8 mouse cellular contexts compared by ENCODE assay signal in genomic region chr4:40948160-40948708, GRCm38 (mm10). TPM values are rescaled to one million over a fixed set of nuclear protein-coding genes. Genes with fewer than 3 reads are reported as not detected.
DNase-seq lines count a peak whose midpoint lies in the region; ATAC-seq and TF ChIP-seq lines count a peak whose summit lies in the region.

TSS of gene Bag1 (minus strand) at chr4:40948294.
TSS of gene Chmp5 (plus strand) at chr4:40948407.

- DNase-seq in 3T3-L1 (ENCODE audit: low read depth, low spot score): peak; percentile 98
- DNase-seq in adrenal gland, postnatal 4 days (ENCODE audit: low spot score in 2 of 2): peak; percentile 93 to 98
- DNase-seq in embryonic facial prominence, embryonic 14.5 days (ENCODE audit: low spot score): peak; percentile 99
- peak; percentile 99 for DNase-seq in heart, adult 2 months
- peak; percentile 99 to 100 for DNase-seq in kidney, adult 8-10 months
- DNase-seq in spleen, postnatal 10 days (ENCODE audit: low spot score in 2 of 2): peak; percentile 99 to 100

- peaks cover 59% of the 10 kb centered on the region for H3K36me3 ChIP-seq in embryonic facial prominence, embryonic 14.5 days (ENCODE audit: control insufficient read depth, insufficient read depth, low read length)
- H3K36me3 ChIP-seq in heart, adult 2 months (ENCODE audit: control insufficient read depth, insufficient read depth, low read length): peaks cover 7% of the 10 kb centered on the region; the same call in 1 of the 2 replicates
- peaks cover 50% of the 10 kb centered on the region for H3K36me3 ChIP-seq in limb, embryonic 13.5 days
- peaks cover 13% of the 10 kb centered on the region for H3K36me3 ChIP-seq in midbrain, embryonic 16.5 days (ENCODE audit: control insufficient read depth, insufficient read depth, low read length)

- 0% methylated on average over 28 of the region's 50 CpGs for WGBS in embryonic facial prominence, embryonic 14.5 days
- WGBS in heart, adult 2 months: under 1% methylated on average over 50 of the region's 50 CpGs
- under 1% methylated on average over 49 of the region's 50 CpGs for WGBS in limb, embryonic 13.5 days
- under 1% methylated on average over 50 of the region's 50 CpGs for WGBS in midbrain, embryonic 16.5 days

- peaks cover 17% of the 10 kb centered on the region for H3K4me1 ChIP-seq in embryonic facial prominence, embryonic 14.5 days (ENCODE audit: control insufficient read depth, insufficient read depth, low read length)
- peaks cover 2% of the 10 kb centered on the region for H3K4me1 ChIP-seq in heart, adult 2 months (ENCODE audit: control insufficient read depth, insufficient read depth, low read length)
- peaks cover 26% of the 10 kb centered on the region for H3K4me1 ChIP-seq in limb, embryonic 13.5 days
- H3K4me1 ChIP-seq in midbrain, embryonic 16.5 days (ENCODE audit: control insufficient read depth, insufficient read depth, low read length): peaks cover 26% of the 10 kb centered on the region

- no peaks in the 10 kb centered on the region for H3K9me3 ChIP-seq in embryonic facial prominence, embryonic 14.5 days (ENCODE audit: control insufficient read depth, low read length)
- no peaks in the 10 kb centered on the region for H3K9me3 ChIP-seq in limb, embryonic 13.5 days
- H3K9me3 ChIP-seq in midbrain, embryonic 16.5 days (replicated peaks; ENCODE audit: control insufficient read depth, low read length, poor library complexity, severe bottlenecking): no peaks in the 10 kb centered on the region

- no peaks in the 10 kb centered on the region for H3K27me3 ChIP-seq in embryonic facial prominence, embryonic 14.5 days (replicated peaks; ENCODE audit: control insufficient read depth, insufficient read depth, low read length)
- H3K27me3 ChIP-seq in heart, adult 2 months (ENCODE audit: control insufficient read depth, insufficient read depth, low read length): no peaks in the 10 kb centered on the region
- H3K27me3 ChIP-seq in limb, embryonic 13.5 days: no peaks in the 10 kb centered on the region
- H3K27me3 ChIP-seq in midbrain, embryonic 16.5 days (ENCODE audit: control insufficient read depth, insufficient read depth, low read depth, low read length): no peaks in the 10 kb centered on the region

- TF ChIP-seq POLR2A in heart, adult 2 months (IDR thresholded peaks at IDR 0.05; ENCODE audit: insufficient read depth, low read depth, low read length): peak; percentile 81

- peak; percentile 46 for TF ChIP-seq CTCF in heart, adult 2 months (IDR thresholded peaks at IDR 0.05)

- no peaks in the 10 kb centered on the region for H3K79me2 ChIP-seq in heart, adult 2 months (replicated peaks; ENCODE audit: control insufficient read depth, insufficient read depth, low read length)

- peak within 1 kb of the TSS; percentile 96 for H3K4me3 ChIP-seq in embryonic facial prominence, embryonic 14.5 days (ENCODE audit: low read depth, low read length)
- peak within 1 kb of the TSS; percentile 96 for H3K4me3 ChIP-seq in heart, adult 2 months
- peak within 1 kb of the TSS; percentile 86 for H3K4me3 ChIP-seq in limb, embryonic 13.5 days
- H3K4me3 ChIP-seq in midbrain, embryonic 16.5 days (ENCODE audit: low read depth, low read length): peak within 1 kb of the TSS; percentile 81

- intact Hi-C loops in heart, adult 2 months (cut with DNase I): loop anchor here (1.0 to 5.0 kb wide), 3 partner anchors 23 to 101 kb away; no protein-coding TSS in a partner anchor

- H3K4me2 ChIP-seq in embryonic facial prominence, embryonic 14.5 days (ENCODE audit: low read depth, low read length): peak within 1 kb of the TSS; percentile 94
- peak within 1 kb of the TSS; percentile 91 for H3K4me2 ChIP-seq in limb, embryonic 13.5 days (replicated peaks)
- peak within 1 kb of the TSS; percentile 90 for H3K4me2 ChIP-seq in midbrain, embryonic 16.5 days (ENCODE audit: low read length)

- TF ChIP-seq EP300 in heart, adult 2 months (IDR thresholded peaks at IDR 0.05; ENCODE audit: insufficient read depth, low read depth, low read length): peak; percentile 85

- H3K27ac ChIP-seq in embryonic facial prominence, embryonic 14.5 days (replicated peaks; ENCODE audit: low read depth, low read length): peak within 1 kb of the TSS; percentile 83
- H3K27ac ChIP-seq in heart, adult 2 months: peak within 1 kb of the TSS; percentile 93
- H3K27ac ChIP-seq in limb, embryonic 13.5 days: peak within 1 kb of the TSS; percentile 87
- peak within 1 kb of the TSS; percentile 77 for H3K27ac ChIP-seq in midbrain, embryonic 16.5 days (ENCODE audit: low read length)

- peak within 1 kb of the TSS; percentile 94 for H3K9ac ChIP-seq in embryonic facial prominence, embryonic 14.5 days (ENCODE audit: low read depth, low read length)
- peak within 1 kb of the TSS; percentile 81 for H3K9ac ChIP-seq in heart, adult 2 months (ENCODE audit: low read depth, low read length)
- peak within 1 kb of the TSS; percentile 95 for H3K9ac ChIP-seq in limb, embryonic 13.5 days
- H3K9ac ChIP-seq in midbrain, embryonic 16.5 days (ENCODE audit: low read depth, low read length): peak within 1 kb of the TSS; percentile 86

- ATAC-seq in embryonic facial prominence, embryonic 14.5 days (ENCODE audit: low read depth): peak; percentile 97
- peak; percentile 99 for ATAC-seq in limb, embryonic 13.5 days (ENCODE audit: low FRiP score, low read depth)
- peak; percentile 96 for ATAC-seq in midbrain, embryonic 16.5 days

RNA-seq across cellular contexts. Expression of gene Bag1, which starts in this region (rescaled TPM):
- total RNA-seq in adrenal gland, postnatal 4 days (2021): 100 to 1,000 TPM; 225 to 228 TPM
- 232 and 240 TPM in 2 replicates for polyA plus RNA-seq in embryonic facial prominence, embryonic 14.5 days (2014; fragmentation: Nextera tagmentation; extraction: Ambion mirVana)
- total RNA-seq in heart, adult 2 months (2021): 100 to 1,000 TPM; 263 to 301 TPM
- polyA plus RNA-seq in heart, adult 2 months (2012; rRNA removed): 88.7 and 97.0 TPM in 2 replicates
- 205 and 213 TPM in 2 replicates for polyA plus RNA-seq in limb, embryonic 13.5 days (2015; fragmentation: Nextera tagmentation; extraction: Ambion mirVana)
- 166 and 181 TPM in 2 replicates for polyA plus RNA-seq in midbrain, embryonic 16.5 days (2015; fragmentation: Nextera tagmentation; extraction: Ambion mirVana)

RNA-seq across cellular contexts. Expression of gene Chmp5, which starts in this region (rescaled TPM):
- total RNA-seq in adrenal gland, postnatal 4 days (2021): 10 to 100 TPM; 69.0 to 76.8 TPM
- polyA plus RNA-seq in embryonic facial prominence, embryonic 14.5 days (2014; fragmentation: Nextera tagmentation; extraction: Ambion mirVana): 103 TPM in 2 replicates
- total RNA-seq in heart, adult 2 months (2021): 10 to 100 TPM; 32.7 to 36.6 TPM
- 12.7 and 21.5 TPM in 2 replicates for polyA plus RNA-seq in heart, adult 2 months (2012; rRNA removed)
- 111 and 112 TPM in 2 replicates for polyA plus RNA-seq in limb, embryonic 13.5 days (2015; fragmentation: Nextera tagmentation; extraction: Ambion mirVana)
- 157 and 161 TPM in 2 replicates for polyA plus RNA-seq in midbrain, embryonic 16.5 days (2015; fragmentation: Nextera tagmentation; extraction: Ambion mirVana)

Comparison
In these comparisons a context has a peak if more than half of its experiments do, and no peak if none do; other contexts are left out.
1. Peak in every context shown above with its lines: DNase-seq, ATAC-seq, H3K4me3 ChIP-seq and H3K27ac ChIP-seq.